Mouse (Mus musculus) layer of hippocampus, adult 9-11 months (tissue): ENCODE measurements at regions not wholly inside any gene's neighbourhood (a gene's known extent, or its start where the extent isn't known, plus 50 kb on each side); places are given as distances from the start of the nearest gene placed in this dataset.

Source experiments
- DNase-seq: peaks from one replicate; pipeline ENCODE4 v3.0.0; 2022

DNA sequence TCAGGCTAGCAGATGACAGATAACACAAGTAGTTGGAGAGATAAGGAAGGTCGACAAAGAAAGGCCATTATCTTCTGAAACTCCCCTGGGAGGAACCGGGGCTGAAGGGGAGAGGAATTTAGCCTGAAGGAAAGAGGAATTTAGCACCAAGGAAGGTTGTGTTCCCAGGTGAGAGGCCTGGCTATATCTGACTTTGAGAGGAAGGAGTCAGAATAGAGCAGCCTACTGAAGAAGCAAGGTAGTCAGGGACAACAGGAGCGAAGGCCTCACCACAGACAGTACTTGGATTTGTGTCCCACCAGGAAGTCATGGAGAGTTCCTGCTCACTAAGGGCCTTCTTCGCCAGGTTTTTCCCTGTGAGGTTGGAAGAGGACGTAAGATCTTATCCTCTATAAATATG is 102.2 kb downstream of the Tmco5 start:
- DNase-seq: no peak

DNA sequence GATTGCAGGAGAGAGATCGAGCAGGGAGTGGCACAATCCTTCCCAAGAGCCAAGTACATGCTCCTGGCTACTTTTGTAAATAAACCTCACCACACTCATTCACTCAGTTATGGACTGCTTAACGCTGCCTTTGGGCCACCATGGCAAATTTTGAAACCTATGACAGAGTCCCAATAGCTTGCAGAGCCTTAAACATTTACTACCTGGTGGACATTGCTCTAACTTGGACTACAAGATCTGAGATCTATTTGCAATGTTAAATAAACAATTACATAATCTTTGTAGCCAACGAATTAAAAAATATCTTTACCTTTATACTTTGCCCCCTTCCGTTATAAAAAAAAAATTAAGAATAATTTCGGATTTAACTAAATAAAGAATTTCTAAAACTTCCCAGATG is 104.9 kb downstream of the Tmco5 start:
- no peak for DNase-seq

DNA sequence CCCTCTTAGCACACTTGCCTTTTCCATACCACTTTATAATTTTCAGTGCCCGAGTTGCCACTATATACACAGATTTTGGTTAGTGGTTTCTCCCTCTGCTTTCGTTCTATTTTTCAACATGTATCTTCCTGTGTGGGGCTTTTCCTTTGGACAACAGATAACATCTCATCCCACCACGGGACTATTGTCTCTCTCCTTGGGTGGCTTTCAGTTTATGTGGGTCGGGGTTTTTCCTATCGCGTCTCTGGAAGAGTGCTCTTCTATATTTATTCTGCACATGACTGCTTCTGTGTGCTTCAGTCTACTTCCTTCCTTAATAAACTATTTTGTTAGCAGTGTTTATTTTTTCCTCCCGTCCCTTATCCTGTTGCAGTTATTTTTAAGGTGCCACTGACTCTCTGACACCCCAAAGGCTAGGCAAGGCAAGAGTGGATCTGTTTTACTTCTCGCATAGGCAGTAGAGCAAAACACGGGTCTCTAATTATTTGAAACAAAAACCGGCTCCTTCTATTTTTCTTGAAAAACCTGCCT is 105.4 kb downstream of the Tmco5 start:
- DNase-seq: no peak

DNA sequence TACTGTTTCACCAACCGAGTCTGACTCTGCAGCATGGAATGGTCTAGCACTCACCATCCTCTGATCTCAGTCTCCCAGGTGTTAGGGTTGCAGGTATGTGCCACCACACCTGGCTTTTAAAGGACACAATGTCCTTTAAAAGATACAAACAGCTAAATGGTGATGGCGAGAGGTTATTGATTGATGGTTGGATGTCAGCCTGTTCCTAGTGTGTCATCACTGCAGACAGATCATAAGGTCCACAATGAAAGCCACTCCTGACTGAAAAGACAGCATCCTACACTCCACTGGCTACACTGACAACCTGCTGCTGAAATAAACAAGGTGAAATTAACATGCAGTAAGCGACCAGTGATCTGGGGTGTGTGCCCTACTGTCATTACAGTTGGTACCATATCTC is 106.1 kb downstream of the Tmco5 start:
- DNase-seq: no peak

DNA sequence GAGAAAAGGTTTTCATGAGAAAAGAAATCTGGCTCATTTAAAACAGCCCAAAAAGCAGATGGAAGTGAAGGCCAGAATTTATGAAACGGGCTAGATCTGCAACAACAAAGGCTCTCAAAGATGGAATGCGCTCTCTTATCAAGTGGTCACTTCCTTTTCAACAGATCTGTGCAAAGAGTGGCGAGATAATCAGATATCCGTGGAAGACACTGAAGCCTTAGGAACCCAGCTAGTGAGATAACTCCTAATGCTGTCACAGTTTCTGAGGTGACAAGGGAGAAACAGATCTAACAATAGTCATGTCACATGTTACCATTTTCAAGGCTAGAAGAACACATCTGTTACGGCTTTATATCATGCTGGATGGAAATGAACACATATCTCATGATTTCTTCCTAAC is 107.1 kb downstream of the Tmco5 start:
- DNase-seq: no peak

DNA sequence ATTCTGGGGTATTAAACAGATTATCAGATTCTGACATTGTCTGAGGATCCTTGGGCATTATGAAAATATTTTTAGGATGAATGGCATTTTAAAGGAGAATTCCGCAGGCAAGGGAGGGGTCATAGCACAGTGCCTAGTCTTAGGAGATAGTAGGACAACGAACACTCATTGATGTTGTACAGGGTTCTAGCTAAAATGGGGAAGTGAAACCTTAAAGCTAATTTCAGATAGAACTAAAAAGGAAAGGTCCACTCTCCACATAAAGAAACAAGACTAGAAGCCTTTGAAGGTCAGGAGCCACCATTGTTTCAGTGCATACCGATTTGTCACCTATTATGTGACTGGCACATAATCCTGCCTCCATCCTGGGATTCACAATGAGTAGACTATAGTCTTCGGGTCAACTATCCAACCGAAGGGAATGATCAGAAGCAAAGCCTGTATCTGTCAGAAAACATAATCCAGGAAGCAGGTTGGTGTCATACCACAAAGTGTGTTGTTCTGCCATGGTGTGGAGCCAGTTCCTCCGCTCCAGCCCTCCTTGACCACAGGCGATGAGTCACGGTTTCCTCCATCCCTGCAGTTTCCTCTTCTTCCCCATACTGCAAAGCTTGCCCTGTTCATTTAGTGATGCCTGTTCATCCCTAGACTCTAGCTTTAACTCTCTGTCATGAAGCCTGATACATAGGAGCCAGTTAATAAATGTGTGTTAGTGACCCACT is 110.6 kb downstream of the Tmco5 start:
- DNase-seq: peak; percentile 42

GRCm38 (mm10) chr2:116990106-116990505 is 111.6 kb downstream of the Tmco5 start:
- no peak for DNase-seq

GRCm38 (mm10) chr2:116991561-116992042 is 113.1 kb downstream of the Tmco5 start:
- DNase-seq: no peak

DNA sequence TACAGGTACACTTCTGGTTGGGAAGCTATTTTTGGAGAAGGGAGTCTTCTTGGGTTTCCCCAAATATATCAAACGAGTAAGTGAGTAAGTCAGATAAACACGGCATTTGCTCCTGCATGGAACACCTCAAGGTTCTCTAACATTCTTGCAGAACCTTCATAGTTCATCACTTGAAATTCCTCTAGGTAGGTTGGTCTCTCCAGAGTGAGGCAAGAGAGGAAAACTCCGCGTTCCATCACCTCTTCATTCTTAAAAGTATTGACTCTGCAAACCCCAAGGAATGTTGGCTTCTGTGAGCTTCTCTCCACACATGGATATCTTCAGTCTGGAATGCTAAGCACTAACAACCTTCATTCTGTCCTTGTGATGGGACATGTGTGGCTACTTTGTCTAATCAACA is 115.2 kb downstream of the Tmco5 start:
- no peak for DNase-seq

GRCm38 (mm10) chr2:116996302-116996701 is 117.8 kb downstream of the Tmco5 start:
- DNase-seq: no peak

- no peak for DNase-seq
Measured at GRCm38 (mm10) chr2:116998822-116999221, 120.3 kb downstream of the Tmco5 start.

GRCm38 (mm10) chr2:116999592-116999991 is 121.1 kb downstream of the Tmco5 start:
- no peak for DNase-seq

DNA sequence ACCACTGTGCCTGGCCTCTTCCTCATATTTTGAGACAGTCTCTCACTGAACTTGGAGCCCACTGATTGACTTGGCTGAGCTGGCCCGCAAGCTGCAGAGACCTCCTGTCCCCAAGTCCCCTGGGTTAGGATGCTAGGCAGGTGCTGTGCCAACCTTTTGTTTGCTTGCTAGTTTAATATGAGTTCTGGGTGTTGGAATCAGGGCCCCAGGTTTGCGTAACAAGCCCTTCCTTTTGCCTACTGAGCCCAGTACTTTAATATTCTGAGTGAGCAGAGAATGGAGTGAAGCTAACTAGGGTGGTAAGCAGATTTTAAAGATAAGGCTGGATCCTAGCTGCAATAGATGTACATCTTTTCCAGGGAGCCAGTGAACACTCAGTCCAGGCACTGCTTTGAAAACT is 117.2 kb upstream of the Spred1 start:
- no peak for DNase-seq

- DNase-seq: no peak
Measured at GRCm38 (mm10) chr2:117006846-117007245, 114.3 kb upstream of the Spred1 start.

- DNase-seq: no peak
Measured at GRCm38 (mm10) chr2:117008922-117009321, 112.3 kb upstream of the Spred1 start.

DNA sequence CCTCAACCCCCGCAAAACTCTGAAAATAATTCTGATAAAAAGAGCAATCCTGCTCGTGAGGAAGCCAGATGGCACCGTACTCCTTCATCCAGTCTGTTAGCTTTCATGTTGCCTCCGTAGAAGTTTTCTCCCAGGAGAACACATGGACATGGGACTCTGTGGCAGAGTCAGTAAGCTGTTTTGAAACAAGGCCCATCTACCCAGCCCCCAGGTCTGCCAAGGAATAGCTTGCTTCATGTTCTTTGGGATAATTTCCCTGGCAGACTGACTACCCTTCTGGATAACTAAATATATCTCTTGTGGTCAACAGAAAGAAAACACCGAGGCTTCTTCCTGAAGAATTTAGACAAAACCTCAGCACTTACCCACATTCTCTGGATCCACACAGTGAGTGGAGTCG is 111.2 kb upstream of the Spred1 start:
- peak; percentile 51 for DNase-seq

GRCm38 (mm10) chr2:117010942-117011341 is 110.2 kb upstream of the Spred1 start:
- DNase-seq: no peak

- DNase-seq: peak; percentile 70
Measured at GRCm38 (mm10) chr2:117017921-117018651, 103.1 kb upstream of the Spred1 start.

DNA sequence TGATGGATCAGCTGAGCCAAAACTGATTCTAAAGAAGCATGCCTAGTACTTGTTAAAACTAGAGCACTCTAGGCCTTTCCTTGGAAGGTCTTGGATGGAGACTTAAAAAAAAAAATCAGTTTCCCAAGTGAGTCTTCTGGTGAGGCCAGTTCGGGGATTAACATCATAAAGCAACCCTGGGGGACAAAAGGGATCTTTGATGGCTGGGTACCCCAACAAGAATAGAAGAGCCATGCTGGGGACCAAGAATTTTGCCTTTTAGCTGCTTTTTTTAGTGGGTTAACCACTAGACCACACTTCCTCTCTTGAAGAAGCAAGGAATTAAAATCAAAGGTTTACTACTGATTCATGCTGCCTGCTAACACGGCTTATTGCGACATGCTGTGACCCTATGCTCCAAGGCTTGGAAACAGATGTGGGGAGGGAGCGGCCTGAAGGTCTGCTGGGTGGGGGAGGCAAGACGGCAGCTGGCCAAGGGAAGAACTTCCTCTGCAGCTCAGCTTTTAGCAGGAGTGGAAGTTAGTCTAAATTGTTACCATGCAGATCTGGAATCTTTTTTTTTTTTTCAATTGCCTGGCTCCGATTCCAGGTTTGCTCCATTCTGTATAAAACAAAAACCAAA is 102.1 kb upstream of the Spred1 start:
- DNase-seq: peak; percentile 44

GRCm38 (mm10) chr2:117019552-117019951 is 101.6 kb upstream of the Spred1 start:
- DNase-seq: no peak

GRCm38 (mm10) chr2:117021787-117022186 is 99.4 kb upstream of the Spred1 start:
- peak; percentile 13 for DNase-seq

GRCm38 (mm10) chr2:117023436-117023835 is 97.7 kb upstream of the Spred1 start:
- no peak for DNase-seq

- no peak for DNase-seq
Measured at GRCm38 (mm10) chr2:117027071-117027470, 94.1 kb upstream of the Spred1 start.

DNA sequence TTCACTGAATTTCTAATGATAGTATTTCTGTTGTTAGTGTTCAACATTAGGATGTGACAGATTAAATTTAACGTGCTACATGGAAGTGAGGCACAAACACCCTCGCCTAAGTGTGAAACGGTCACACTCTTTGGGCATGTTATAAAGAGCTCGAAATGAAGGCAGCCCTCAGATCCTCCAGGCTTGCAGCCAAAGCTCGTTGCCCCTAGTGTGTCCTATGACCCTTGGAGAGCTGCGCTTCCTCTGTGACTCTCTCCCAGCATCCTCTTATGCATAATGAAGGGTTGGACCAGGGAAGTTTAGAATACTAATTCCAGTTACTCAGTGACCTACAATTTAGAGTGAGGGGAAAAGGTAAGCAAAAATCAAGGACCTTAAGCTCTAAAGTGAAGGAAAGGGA is 92.4 kb upstream of the Spred1 start:
- DNase-seq: no peak
